Mouse (Mus musculus) heart, adult 2 months (tissue): ENCODE data around the gene Utp14b. TPM values are rescaled to one million over a fixed set of nuclear protein-coding genes. Genes with fewer than 3 reads are reported as not detected.

Experiments
- DNase-seq, 2 experiments: peaks; one replicate each; pipeline ENCODE4 v3.0.0; 2021
- H3K27ac ChIP-seq: fragments of 200-600 bp; 2 replicates; pipeline ENCODE4 v1.8.1; 2022
- H3K27me3 ChIP-seq: fragments of 200-500 bp; 2 replicates; pipeline ENCODE4 v1.6.1; 2012; ENCODE audit warnings: mild to moderate bottlenecking, low read length, inconsistent platforms, mixed read lengths; ENCODE audit not compliant: control insufficient read depth, insufficient read depth
- H3K36me3 ChIP-seq: fragments of 200-500 bp; 2 replicates; pipeline ENCODE4 v1.6.1; 2012; ENCODE audit warnings: low read length, inconsistent platforms; ENCODE audit not compliant: control insufficient read depth, insufficient read depth
- H3K4me1 ChIP-seq: fragments of 200-500 bp; 2 replicates; pipeline ENCODE4 v1.6.1; 2011; ENCODE audit warnings: low read length; ENCODE audit not compliant: control insufficient read depth, insufficient read depth
- H3K4me3 ChIP-seq: fragments of 200-600 bp; 2 replicates; pipeline ENCODE4 v1.8.1; 2022
- H3K79me2 ChIP-seq: fragments of 200-500 bp; replicated peaks from 2 replicates; pipeline ENCODE4 v1.6.1; 2012; ENCODE audit warnings: mild to moderate bottlenecking, inconsistent platforms, low read length, moderate library complexity, mixed read lengths; ENCODE audit not compliant: control insufficient read depth, insufficient read depth
- H3K9ac ChIP-seq: fragments of 200-500 bp; 2 replicates; pipeline ENCODE4 v1.6.1; 2012; ENCODE audit warnings: low read depth, mild to moderate bottlenecking, control low read depth, inconsistent platforms, low read length, mixed read lengths
- CTCF ChIP-seq: fragments of 200-600 bp; IDR thresholded peaks from 2 replicates; pipeline ENCODE4 v1.8.1; 2022; ENCODE audit warnings: antibody characterized with exemption, mild to moderate bottlenecking, moderate library complexity
- EP300 ChIP-seq: fragments of 200-500 bp; IDR thresholded peaks from 2 replicates; pipeline ENCODE4 v1.6.1; 2011; ENCODE audit warnings: low read depth, low read length, control low read depth; ENCODE audit not compliant: insufficient read depth
- POLR2A ChIP-seq: fragments of 200-500 bp; IDR thresholded peaks from 2 replicates; pipeline ENCODE4 v1.6.1; 2011; ENCODE audit warnings: mild to moderate bottlenecking, low read depth, low read length, control low read depth; ENCODE audit not compliant: insufficient read depth
- WGBS: fragments of 180-500 bp; shearing (Covaris S2); methylation state at CpG from one replicate; pipeline ENCODE4 v1.1.7; 2018; 5-methylcytosine and 5-hydroxymethylcytosine counted together
- intact Hi-C: fragments of 180-260 bp; cut with DNase I; formaldehyde crosslinking; loops from one replicate; pipeline ENCODE4 v1.15.1; 2025
- long read RNA-seq: library from polyadenylated mRNA; stranded (forward); transcript quantifications from one replicate; pipeline ENCODE4 v2.0.0, GENCODE M21; 2021
- polyA plus RNA-seq: library from polyadenylated mRNA; depleted of rRNA; stranded (reverse); fragments of >200 nt; gene quantifications from 2 replicates; pipeline ENCODE4 v1.2.3, GENCODE M21; 2012; rRNA removed
- total RNA-seq, 2 experiments: library from RNA; stranded (reverse); gene quantifications; 2 replicates each; pipeline ENCODE4 v1.2.3; 2021

Gene Utp14b
- total RNA-seq (1 to 10 TPM in 1 of 2 experiments, under 1 TPM in 1; 0.97 to 1.1 TPM), polyA plus RNA-seq (0.23 TPM in 2 replicates)
- long read RNA-seq, full-length matches to known transcripts, result 1 of 2 reads
- long read RNA-seq, partial matches to known transcripts, result 0 of 2 reads
- long read RNA-seq, other reads (novel, unspliced or antisense), result 1 of 2 reads

- peak within 1 kb of the TSS; percentile 97 for H3K4me3 ChIP-seq
- intact Hi-C loops, result loop anchor here (2.0 kb wide), 1 partner anchor 121 kb away; no protein-coding TSS in a partner anchor
- TF ChIP-seq POLR2A, result peak; percentile 92
- TF ChIP-seq EP300, result 0 out of 2 replicates have a peak, but pooled peaks have one; percentile 48
- TF ChIP-seq CTCF, result no peak
- WGBS, result under 1% methylated on average over 103 of the region's 104 CpGs
- H3K4me1 ChIP-seq, result peaks cover 6% of the 10 kb centered on the region
- H3K27ac ChIP-seq, result peak within 1 kb of the TSS; percentile 78
- no peaks in the 10 kb centered on the region for H3K79me2 ChIP-seq
- no peaks in the 10 kb centered on the region for H3K36me3 ChIP-seq
- peak; percentile 97 to 99 for DNase-seq
- peak within 1 kb of the TSS; percentile 96 for H3K9ac ChIP-seq
- H3K27me3 ChIP-seq, result no peaks in the 10 kb centered on the region
Measured at GRCm38 (mm10) chr1:78657671-78658440, at the start of gene Utp14b, which contains the start of gene Acsl3. Gene Utp14b, plus strand, starts transcription at chr1:78658038. Gene Acsl3, plus strand, starts transcription at chr1:78657825.

GRCm38 (mm10) chr1:78609134-78609907 lies 48.5 kb upstream of the Utp14b start:
- H3K27me3 ChIP-seq, result no peaks in the 10 kb centered on the region
- TF ChIP-seq POLR2A (no peak), CTCF (no peak), EP300 (no peak)
- intact Hi-C loops, result no loop called here
- no peak overlapping the region for H3K9ac ChIP-seq
- 50% methylated on average over 12 of the region's 12 CpGs for WGBS
- H3K4me1 ChIP-seq, result no peaks in the 10 kb centered on the region
- no peak for DNase-seq
- H3K36me3 ChIP-seq, result no peaks in the 10 kb centered on the region
- no peak overlapping the region for H3K4me3 ChIP-seq
- no peak overlapping the region for H3K27ac ChIP-seq
- H3K79me2 ChIP-seq, result no peaks in the 10 kb centered on the region

- Histone ChIP-seq H3K4me3 (no peak overlapping the region), H3K79me2 (no peaks in the 10 kb centered on the region), H3K9ac (no peak overlapping the region), H3K27ac (no peak overlapping the region; the same call in 1 of the 2 replicates), H3K27me3 (no peaks in the 10 kb centered on the region), H3K36me3 (no peaks in the 10 kb centered on the region), H3K4me1 (no peaks in the 10 kb centered on the region)
- intact Hi-C loops, result no loop called here
- DNase-seq, result peak in 1 of 2 experiments; percentile 14
- no peak for TF ChIP-seq CTCF
- TF ChIP-seq EP300, result no peak
- TF ChIP-seq POLR2A, result no peak
- WGBS, result 39% methylated on average over 4 of the region's 4 CpGs
Measured at GRCm38 (mm10) chr1:78611039-78611438, 46.8 kb upstream of the Utp14b start.

DNA sequence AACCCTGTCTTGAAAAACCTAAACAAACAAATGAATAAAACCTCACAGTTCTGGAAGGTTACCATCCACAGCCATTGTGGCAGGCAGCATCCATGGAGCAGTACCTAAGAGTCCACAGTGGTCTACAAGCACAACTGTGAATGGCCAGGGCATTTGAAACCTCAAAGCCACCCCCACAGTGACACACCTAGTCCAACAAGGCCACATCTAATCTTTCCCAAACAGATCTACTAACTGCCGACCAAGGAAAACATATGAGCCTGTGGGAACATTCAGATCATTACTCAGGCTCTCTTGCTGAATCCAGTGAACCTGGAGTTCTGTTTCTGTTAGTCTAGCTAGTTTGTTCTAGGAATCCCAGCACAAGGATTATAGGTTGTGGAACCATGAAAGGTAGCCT lies 44.9 kb upstream of the Utp14b start:
- H3K4me1 ChIP-seq, result no peaks in the 10 kb centered on the region
- H3K79me2 ChIP-seq, result no peaks in the 10 kb centered on the region
- no peak overlapping the region for H3K4me3 ChIP-seq
- intact Hi-C loops, result no loop called here
- H3K27me3 ChIP-seq, result no peaks in the 10 kb centered on the region
- no peaks in the 10 kb centered on the region for H3K36me3 ChIP-seq
- no peak overlapping the region for H3K27ac ChIP-seq
- TF ChIP-seq CTCF (no peak), POLR2A (no peak), EP300 (no peak)
- no peak for DNase-seq
- H3K9ac ChIP-seq, result no peak overlapping the region
- 61% methylated on average over 1 of the region's 1 CpGs for WGBS

DNA sequence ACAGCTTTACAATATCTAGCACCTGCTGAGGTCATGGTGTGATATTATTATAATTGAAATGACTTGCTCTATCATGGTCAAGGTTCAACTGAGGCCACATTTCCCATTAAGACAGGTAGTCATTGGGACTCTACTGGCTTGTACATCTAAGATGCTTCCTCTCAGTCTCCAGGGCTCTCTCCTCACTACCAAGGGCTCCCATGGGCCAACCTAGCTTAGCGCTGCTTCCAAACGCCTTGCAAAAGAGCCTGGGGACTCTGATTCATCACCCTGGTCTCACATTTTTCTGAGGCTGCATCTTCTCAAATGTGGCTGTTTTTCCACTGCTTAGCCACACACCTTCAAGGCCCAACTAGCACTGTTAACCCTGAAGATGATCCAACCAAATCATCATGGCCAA lies 33.5 kb upstream of the Utp14b start:
- DNase-seq, result no peak
- H3K9ac ChIP-seq, result no peak overlapping the region
- no peak for TF ChIP-seq POLR2A
- no peak for TF ChIP-seq CTCF
- TF ChIP-seq EP300, result no peak
- peaks cover 2% of the 10 kb centered on the region; the same call in 1 of the 2 replicates for H3K36me3 ChIP-seq
- H3K4me3 ChIP-seq, result no peak overlapping the region
- intact Hi-C loops, result no loop called here
- 91% methylated on average over 2 of the region's 2 CpGs for WGBS
- no peaks in the 10 kb centered on the region for H3K27me3 ChIP-seq
- H3K4me1 ChIP-seq, result no peaks in the 10 kb centered on the region
- H3K79me2 ChIP-seq, result no peaks in the 10 kb centered on the region
- H3K27ac ChIP-seq, result no peak overlapping the region

GRCm38 (mm10) chr1:78634486-78634885 lies 23.4 kb upstream of the Utp14b start:
- Histone ChIP-seq H3K27ac (no peak overlapping the region), H3K27me3 (no peaks in the 10 kb centered on the region), H3K9ac (no peak overlapping the region), H3K4me3 (no peak overlapping the region), H3K4me1 (no peaks in the 10 kb centered on the region), H3K36me3 (no peaks in the 10 kb centered on the region), H3K79me2 (no peaks in the 10 kb centered on the region)
- DNase-seq, result no peak
- TF ChIP-seq CTCF (no peak), EP300 (no peak), POLR2A (no peak)
- WGBS, result 67% methylated on average over 3 of the region's 3 CpGs
- intact Hi-C loops, result no loop called here
